ENCODE assay signal across 8 mouse cellular contexts in the genomic region with DNA sequence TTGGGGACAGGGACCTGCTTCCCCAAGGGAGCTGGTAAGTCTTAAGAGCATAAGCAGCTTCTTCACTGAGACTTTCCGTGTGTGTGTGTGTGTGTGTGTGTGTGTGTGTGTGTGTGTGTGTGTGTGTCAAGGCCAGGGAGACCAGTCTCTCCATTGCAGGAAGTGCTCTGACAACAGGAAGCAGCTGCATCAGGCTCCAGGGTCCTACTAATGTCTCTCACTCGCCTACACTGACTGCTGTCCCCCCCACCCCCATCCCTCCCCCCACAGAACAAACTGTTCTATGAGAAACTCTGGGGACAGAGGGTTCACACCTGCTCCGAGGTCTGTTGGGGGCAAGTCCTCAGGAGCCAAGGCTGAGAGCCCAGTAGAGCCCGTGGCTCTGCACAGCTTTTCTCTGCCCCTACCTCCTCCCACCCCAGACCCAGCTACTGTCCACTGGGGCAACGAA. TPM values are rescaled to one million over a fixed set of nuclear protein-coding genes. Genes with fewer than 3 reads are reported as not detected.
A peak's percentile ranks its signal among the peaks of the same experiment; 100 is the strongest.
DNase-seq lines count a peak whose midpoint lies in the region; ATAC-seq lines count a peak whose summit lies in the region.

No protein-coding gene starts in this region.

- peak; percentile 46; the same call in 1 of the 2 replicates for ATAC-seq in heart, embryonic 16.5 days (replicated peaks; ENCODE audit: extremely low read depth, insufficient read depth, low FRiP score)
- ATAC-seq in liver, embryonic 11.5 days (replicated peaks; ENCODE audit: low FRiP score): peak; percentile 33; the same call in 1 of the 2 replicates
- no peak for ATAC-seq in forebrain, embryonic 12.5 days (ENCODE audit: low FRiP score)

- peak overlapping the region; percentile 73 for H3K27ac ChIP-seq in heart, embryonic 16.5 days (ENCODE audit: low read length)
- H3K27ac ChIP-seq in liver, embryonic 11.5 days (ENCODE audit: low read depth, low read length): peak overlapping the region; percentile 65; the same call in 1 of the 2 replicates
- H3K27ac ChIP-seq in forebrain, embryonic 12.5 days: no peak overlapping the region

- no peaks in the 10 kb centered on the region for H3K36me3 ChIP-seq in heart, embryonic 16.5 days (ENCODE audit: control insufficient read depth, insufficient read depth)
- H3K36me3 ChIP-seq in liver, embryonic 11.5 days (ENCODE audit: control insufficient read depth, insufficient read depth, low read length): no peaks in the 10 kb centered on the region
- H3K36me3 ChIP-seq in splenic B cell, adult 2 months (ENCODE audit: control insufficient read depth, insufficient read depth, low read length, poor library complexity, severe bottlenecking): no peaks in the 10 kb centered on the region
- H3K36me3 ChIP-seq in forebrain, embryonic 12.5 days (replicated peaks): no peaks in the 10 kb centered on the region

- H3K4me3 ChIP-seq in heart, embryonic 16.5 days (ENCODE audit: low read length): no peak overlapping the region
- no peak overlapping the region for H3K4me3 ChIP-seq in liver, embryonic 11.5 days (ENCODE audit: low read depth, low read length)
- H3K4me3 ChIP-seq in forebrain, embryonic 12.5 days (replicated peaks): no peak overlapping the region

- no peak overlapping the region for H3K4me2 ChIP-seq in heart, embryonic 16.5 days (ENCODE audit: low read depth, low read length)
- no peak overlapping the region for H3K4me2 ChIP-seq in liver, embryonic 11.5 days
- no peak overlapping the region for H3K4me2 ChIP-seq in forebrain, embryonic 12.5 days

- WGBS in heart, embryonic 16.5 days: 50% methylated on average over 5 of the region's 5 CpGs
- 20% methylated on average over 5 of the region's 5 CpGs for WGBS in liver, embryonic 11.5 days
- WGBS in forebrain, embryonic 12.5 days: 63% methylated on average over 5 of the region's 5 CpGs

- peak overlapping the region; percentile 29; the same call in 1 of the 2 replicates for H3K9ac ChIP-seq in heart, embryonic 16.5 days (ENCODE audit: low read length)
- H3K9ac ChIP-seq in liver, embryonic 11.5 days (ENCODE audit: low read depth, low read length): no peak overlapping the region
- H3K9ac ChIP-seq in forebrain, embryonic 12.5 days: no peak overlapping the region

- intact Hi-C loops in gastrocnemius, postnatal 14 days (cut with DNase I; ENCODE audit: low total_unique reads): no loop called here

- peaks cover 5% of the 10 kb centered on the region; the same call in 1 of the 2 replicates for H3K9me3 ChIP-seq in heart, embryonic 16.5 days (replicated peaks; ENCODE audit: control insufficient read depth, low read length)
- no peaks in the 10 kb centered on the region; the same call in 1 of the 2 replicates for H3K9me3 ChIP-seq in liver, embryonic 11.5 days (ENCODE audit: control insufficient read depth, low read length)
- H3K9me3 ChIP-seq in forebrain, embryonic 12.5 days: no peaks in the 10 kb centered on the region

- H3K4me1 ChIP-seq in heart, embryonic 16.5 days (ENCODE audit: control insufficient read depth, insufficient read depth, low read length): peaks cover 21% of the 10 kb centered on the region
- H3K4me1 ChIP-seq in liver, embryonic 11.5 days (replicated peaks; ENCODE audit: control insufficient read depth, insufficient read depth, low read length): peaks cover 14% of the 10 kb centered on the region; the same call in 1 of the 2 replicates
- H3K4me1 ChIP-seq in forebrain, embryonic 12.5 days: peaks cover 16% of the 10 kb centered on the region

- no peaks in the 10 kb centered on the region for H3K27me3 ChIP-seq in heart, embryonic 16.5 days (ENCODE audit: control insufficient read depth, insufficient read depth, low read length)
- H3K27me3 ChIP-seq in liver, embryonic 11.5 days (replicated peaks; ENCODE audit: control insufficient read depth, insufficient read depth, low read length): no peaks in the 10 kb centered on the region
- H3K27me3 ChIP-seq in splenic B cell, adult 2 months (ENCODE audit: control insufficient read depth, insufficient read depth, low read length, poor library complexity, severe bottlenecking): no peaks in the 10 kb centered on the region
- H3K27me3 ChIP-seq in forebrain, embryonic 12.5 days: no peaks in the 10 kb centered on the region

- DNase-seq in gastrocnemius, postnatal 14 days: peak; percentile 35
- DNase-seq in gastrocnemius, adult 18-20 months (ENCODE audit: low spot score): no peak
- peak; percentile 71 for DNase-seq in CD4-positive, CD25-positive, alpha-beta regulatory T cell, adult 2 months (ENCODE audit: low read depth, low spot score)
- no peak for DNase-seq in liver, embryonic 11.5 days (ENCODE audit: low spot score)
- DNase-seq in splenic B cell, adult 2 months (ENCODE audit: low read depth, low spot score): peak; percentile 80
- DNase-seq in layer of hippocampus, postnatal 36 days: no peak

RNA-seq across cellular contexts. Expression of gene Srp14, which starts 11.8 kb away (rescaled TPM):
- total RNA-seq in gastrocnemius, postnatal 14 days (2021): 100 to 1,000 TPM; 130 to 138 TPM
- 100 to 1,000 TPM; 131 to 142 TPM for total RNA-seq in gastrocnemius, adult 18-20 months (2021)
- polyA plus RNA-seq in heart, embryonic 16.5 days (2015; fragmentation: Nextera tagmentation; extraction: Ambion mirVana): 197 and 220 TPM in 2 replicates
- 184 and 195 TPM in 2 replicates for polyA plus RNA-seq in liver, embryonic 11.5 days (2014; fragmentation: Nextera tagmentation; extraction: Ambion mirVana)
- total RNA-seq in layer of hippocampus, postnatal 36 days (2021): 100 to 1,000 TPM; 168 to 197 TPM
- 252 and 263 TPM in 2 replicates for polyA plus RNA-seq in forebrain, embryonic 12.5 days (2016; fragmentation: Nextera tagmentation; extraction: Ambion mirVana)

RNA-seq across cellular contexts. Expression of gene Bmf, which starts 58.2 kb away (rescaled TPM):
- total RNA-seq in gastrocnemius, postnatal 14 days (2021): 10 to 100 TPM; 12.8 to 16.4 TPM
- total RNA-seq in gastrocnemius, adult 18-20 months (2021): 1 to 10 TPM; 2.1 to 2.2 TPM
- polyA plus RNA-seq in heart, embryonic 16.5 days (2015; fragmentation: Nextera tagmentation; extraction: Ambion mirVana): 1.4 and 1.8 TPM in 2 replicates
- polyA plus RNA-seq in liver, embryonic 11.5 days (2014; fragmentation: Nextera tagmentation; extraction: Ambion mirVana): 1.0 and 1.9 TPM in 2 replicates
- total RNA-seq in layer of hippocampus, postnatal 36 days (2021): 1 to 10 TPM; 1.9 to 3.8 TPM
- polyA plus RNA-seq in forebrain, embryonic 12.5 days (2016; fragmentation: Nextera tagmentation; extraction: Ambion mirVana): 2.2 and 3.0 TPM in 2 replicates

Comparison
In these comparisons a context has a peak if more than half of its experiments do, and no peak if none do; other contexts are left out.
1. DNase-seq: peak in gastrocnemius, postnatal 14 days (single experiment), CD4-positive, CD25-positive, alpha-beta regulatory T cell, adult 2 months (single experiment) and splenic B cell, adult 2 months (single experiment); none in gastrocnemius, adult 18-20 months (single experiment), liver, embryonic 11.5 days (single experiment) and layer of hippocampus, postnatal 36 days (0 of 2).